In the genomic region with DNA sequence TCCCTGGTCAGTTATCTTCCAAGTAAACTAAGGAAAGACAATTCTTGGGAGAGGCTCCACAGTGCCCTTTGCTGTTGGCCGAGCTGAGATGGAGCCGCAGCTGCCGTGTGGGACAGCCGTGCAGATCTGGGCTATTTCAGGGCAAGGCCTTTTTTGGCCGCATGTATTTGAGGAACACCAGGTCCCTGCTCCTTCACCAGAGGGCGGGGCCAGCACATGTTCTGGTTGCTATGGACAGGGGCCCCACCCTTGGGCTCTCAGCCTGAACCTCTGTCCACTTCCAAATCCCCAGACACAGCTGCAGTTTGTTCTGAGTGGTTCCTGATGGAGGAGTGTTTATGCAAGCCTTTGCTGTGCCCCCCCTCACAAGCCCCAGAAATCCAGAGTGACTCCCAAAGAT, we compare ENCODE assay signal across 7 mouse cellular contexts. TPM values are rescaled to one million over a fixed set of nuclear protein-coding genes. Genes with fewer than 3 reads are reported as not detected.
DNase-seq lines count a peak whose midpoint lies in the region; ATAC-seq and TF ChIP-seq lines count a peak whose summit lies in the region.

No protein-coding gene starts in this region.

- ATAC-seq in granulocyte monocyte progenitor cell, adult 5-6 weeks (replicated peaks; ENCODE audit: poor library complexity, severe bottlenecking): peak; percentile 50

- peak overlapping the region; percentile 33; the same call in 1 of the 2 replicates for H3K27ac ChIP-seq in cortical plate, adult 2 months (ENCODE audit: insufficient read depth, low read length)

- TF ChIP-seq CTCF in cortical plate, adult 2 months (IDR thresholded peaks at IDR 0.05; ENCODE audit: extremely low read depth, insufficient read depth, low read length): no peak

- no peak for TF ChIP-seq POLR2A in cortical plate, adult 2 months (IDR thresholded peaks at IDR 0.05; ENCODE audit: extremely low read depth, insufficient read depth, low read length)

- no peak overlapping the region for H3K4me3 ChIP-seq in cortical plate, adult 2 months (ENCODE audit: insufficient read depth, low read length)

- peak; percentile 69 to 82 for DNase-seq in kidney, adult 8-10 months
- peak; percentile 54 to 77 for DNase-seq in lung, postnatal 4 days
- no peak for DNase-seq in right cerebral cortex, postnatal 14 days
- DNase-seq in B cell, adult 2 months: no peak
- DNase-seq in thymus, postnatal 0 days (ENCODE audit: low spot score): no peak

- no peaks in the 10 kb centered on the region; the same call in 1 of the 2 replicates for H3K4me1 ChIP-seq in cortical plate, adult 2 months (ENCODE audit: control insufficient read depth, insufficient read depth, low read length)

RNA-seq across cellular contexts. Expression of gene Wbp2, which starts 13.6 kb away (rescaled TPM):
- 438 and 447 TPM in 2 replicates for polyA plus RNA-seq in cortical plate, adult 2 months (2012; rRNA removed)
- total RNA-seq in granulocyte monocyte progenitor cell, adult 5-6 weeks (2014; fragmentation: Nextera tagmentation): 83.3 and 96.6 TPM in 2 replicates
- total RNA-seq in granulocyte monocyte progenitor cell, adult 5-6 weeks (2017): 13.6 and 17.3 TPM in 2 replicates
- 75.1 and 97.4 TPM in 2 replicates for polyA plus RNA-seq in thymus, postnatal 0 days (2015; fragmentation: Nextera tagmentation; extraction: Ambion mirVana)

RNA-seq across cellular contexts. Expression of gene Unc13d, which starts 22.6 kb away (rescaled TPM):
- polyA plus RNA-seq in cortical plate, adult 2 months (2012; rRNA removed): 0.96 and 1.3 TPM in 2 replicates
- total RNA-seq in granulocyte monocyte progenitor cell, adult 5-6 weeks (2014; fragmentation: Nextera tagmentation): 19.1 and 26.7 TPM in 2 replicates
- total RNA-seq in granulocyte monocyte progenitor cell, adult 5-6 weeks (2017): 18.2 and 21.1 TPM in 2 replicates
- polyA plus RNA-seq in thymus, postnatal 0 days (2015; fragmentation: Nextera tagmentation; extraction: Ambion mirVana): 32.4 and 34.7 TPM in 2 replicates

RNA-seq across cellular contexts. Expression of gene Trim47, which starts 26.6 kb away (rescaled TPM):
- 5.5 and 6.2 TPM in 2 replicates for polyA plus RNA-seq in cortical plate, adult 2 months (2012; rRNA removed)
- total RNA-seq in granulocyte monocyte progenitor cell, adult 5-6 weeks (2014; fragmentation: Nextera tagmentation): 1.9 TPM in 1 of 2 replicates, not detected in the other
- 3.1 TPM in 1 of 2 replicates, not detected in the other for total RNA-seq in granulocyte monocyte progenitor cell, adult 5-6 weeks (2017)
- 10.8 and 10.9 TPM in 2 replicates for polyA plus RNA-seq in thymus, postnatal 0 days (2015; fragmentation: Nextera tagmentation; extraction: Ambion mirVana)

RNA-seq across cellular contexts. Expression of gene Trim65, which starts 30.5 kb away (rescaled TPM):
- 5.3 and 5.7 TPM in 2 replicates for polyA plus RNA-seq in cortical plate, adult 2 months (2012; rRNA removed)
- total RNA-seq in granulocyte monocyte progenitor cell, adult 5-6 weeks (2014; fragmentation: Nextera tagmentation): 11.6 and 18.1 TPM in 2 replicates
- total RNA-seq in granulocyte monocyte progenitor cell, adult 5-6 weeks (2017): 3.7 and 7.0 TPM in 2 replicates
- 2.6 and 3.1 TPM in 2 replicates for polyA plus RNA-seq in thymus, postnatal 0 days (2015; fragmentation: Nextera tagmentation; extraction: Ambion mirVana)

RNA-seq across cellular contexts. Expression of gene Mrpl38, which starts 38.3 kb away (rescaled TPM):
- polyA plus RNA-seq in cortical plate, adult 2 months (2012; rRNA removed): 34.6 and 34.7 TPM in 2 replicates
- total RNA-seq in granulocyte monocyte progenitor cell, adult 5-6 weeks (2014; fragmentation: Nextera tagmentation): 52.1 and 60.1 TPM in 2 replicates
- 22.8 and 29.6 TPM in 2 replicates for total RNA-seq in granulocyte monocyte progenitor cell, adult 5-6 weeks (2017)
- polyA plus RNA-seq in thymus, postnatal 0 days (2015; fragmentation: Nextera tagmentation; extraction: Ambion mirVana): 65.0 and 68.8 TPM in 2 replicates

Comparison
In these comparisons a context has a peak if more than half of its experiments do, and no peak if none do; other contexts are left out.
1. DNase-seq: peak in kidney, adult 8-10 months (2 of 2) and lung, postnatal 4 days (2 of 2); none in right cerebral cortex, postnatal 14 days (single experiment), B cell, adult 2 months (0 of 2) and thymus, postnatal 0 days (single experiment).
2. RNA of gene Unc13d, which starts 22.6 kb away (polyA plus RNA-seq): 32.4 to 34.7 TPM in thymus, postnatal 0 days; 0.96 to 1.3 TPM in cortical plate, adult 2 months; every median in the first group is over 10 times any median in the second.